Mouse (Mus musculus) lung, postnatal 36 days (tissue): Measurements from ENCODE around the gene Ankfn1.

Source experiments
- DNase-seq: peaks from one replicate; pipeline ENCODE4 v3.0.0; 2022; ENCODE audit warnings: mixed read lengths

Ankfn1 gene

GRCm38 (mm10) chr11:89673916-89674507, 103.4 kb downstream of the Ankfn1 start:
- DNase-seq: no peak

- DNase-seq: no peak
Measured at GRCm38 (mm10) chr11:89672510-89673085, 104.9 kb downstream of the Ankfn1 start.

- DNase-seq: no peak
Measured at GRCm38 (mm10) chr11:89665170-89665880, 112.1 kb downstream of the Ankfn1 start.

- DNase-seq: no peak
Measured at GRCm38 (mm10) chr11:89659048-89659447, 118.4 kb downstream of the Ankfn1 start.

GRCm38 (mm10) chr11:89656556-89656955, 120.9 kb downstream of the Ankfn1 start:
- DNase-seq: no peak

- no peak for DNase-seq
Measured at GRCm38 (mm10) chr11:89635740-89636139, 141.7 kb downstream of the Ankfn1 start.

GRCm38 (mm10) chr11:89631315-89631714, 146.1 kb downstream of the Ankfn1 start:
- DNase-seq: no peak

- no peak for DNase-seq
Measured at GRCm38 (mm10) chr11:89628562-89628961, 148.9 kb downstream of the Ankfn1 start.

GRCm38 (mm10) chr11:89627232-89627631, 150.2 kb downstream of the Ankfn1 start:
- no peak for DNase-seq

- DNase-seq: no peak
Measured at GRCm38 (mm10) chr11:89623698-89624445, 153.6 kb downstream of the Ankfn1 start.

- DNase-seq: no peak
Measured at GRCm38 (mm10) chr11:89619955-89620354, 157.5 kb downstream of the Ankfn1 start.

- DNase-seq: no peak
Measured at GRCm38 (mm10) chr11:89615806-89616205, 161.6 kb downstream of the Ankfn1 start.

GRCm38 (mm10) chr11:89611596-89611995, 165.9 kb downstream of the Ankfn1 start:
- no peak for DNase-seq

GRCm38 (mm10) chr11:89608071-89608470, 169.4 kb downstream of the Ankfn1 start:
- no peak for DNase-seq

- no peak for DNase-seq
Measured at GRCm38 (mm10) chr11:89607270-89607669, 170.2 kb downstream of the Ankfn1 start.

- no peak for DNase-seq
Measured at GRCm38 (mm10) chr11:89606346-89606745, 171.1 kb downstream of the Ankfn1 start.

GRCm38 (mm10) chr11:89602966-89603365, 174.5 kb downstream of the Ankfn1 start:
- no peak for DNase-seq

GRCm38 (mm10) chr11:89600921-89601515, 176.4 kb downstream of the Ankfn1 start:
- DNase-seq: peak; percentile 18

GRCm38 (mm10) chr11:89590273-89590874, 187.1 kb downstream of the Ankfn1 start:
- DNase-seq: no peak

GRCm38 (mm10) chr11:89586341-89586740, 191.1 kb downstream of the Ankfn1 start:
- no peak for DNase-seq

GRCm38 (mm10) chr11:89579826-89580225, 197.6 kb downstream of the Ankfn1 start:
- DNase-seq: no peak

- DNase-seq: no peak
Measured at GRCm38 (mm10) chr11:89579111-89579510, 198.3 kb downstream of the Ankfn1 start.
